Mouse (Mus musculus) neutrophil, adult 65 days (primary cell): ENCODE results near the gene Myo1e. TPM values are rescaled to one million over a fixed set of nuclear protein-coding genes. Genes with fewer than 3 reads are reported as not detected.

Experiments
- total RNA-seq: library from RNA; stranded (reverse); gene quantifications from 2 replicates; pipeline ENCODE4 v1.2.4, GENCODE M21; 2023

Myo1e gene
- total RNA-seq, result 0.92 and 1.6 TPM in 2 replicates

GRCm38 (mm10) chr9:70207151-70207831 is at the start of gene Myo1e:
Gene Myo1e, plus strand, starts transcription at chr9:70207350.

GRCm38 (mm10) chr9:70421257-70422056 is 214.3 kb downstream of the Myo1e start, which contains the start of gene Ccnb2:
Gene Ccnb2, minus strand, starts transcription at chr9:70421547.

Other genes starting within 250 kb of the Myo1e start
- gene Bnip2, start 217.9 kb upstream of the Myo1e start, total RNA-seq, result 82.5 and 111 TPM in 2 replicates
- gene Gtf2a2, start 194.8 kb upstream of the Myo1e start, total RNA-seq, result 52.0 and 56.0 TPM in 2 replicates
- gene Gcnt3, start 169.3 kb upstream of the Myo1e start, total RNA-seq, result not detected in 2 replicates
- gene Fam81a, start 64.8 kb upstream of the Myo1e start, total RNA-seq, result not detected in 2 replicates
- gene Ccnb2, start 214.2 kb downstream of the Myo1e start, total RNA-seq, result 48.3 and 60.1 TPM in 2 replicates